Mouse (Mus musculus) neutrophil, adult 65 days (primary cell): ENCODE results near the gene Utp14b. TPM values are rescaled to one million over a fixed set of nuclear protein-coding genes. Genes with fewer than 3 reads are reported as not detected.

Source experiments
- total RNA-seq: library from RNA; stranded (reverse); gene quantifications from 2 replicates; pipeline ENCODE4 v1.2.4, GENCODE M21; 2023

Gene Utp14b
- 5.1 and 5.8 TPM in 2 replicates for total RNA-seq

DNA sequence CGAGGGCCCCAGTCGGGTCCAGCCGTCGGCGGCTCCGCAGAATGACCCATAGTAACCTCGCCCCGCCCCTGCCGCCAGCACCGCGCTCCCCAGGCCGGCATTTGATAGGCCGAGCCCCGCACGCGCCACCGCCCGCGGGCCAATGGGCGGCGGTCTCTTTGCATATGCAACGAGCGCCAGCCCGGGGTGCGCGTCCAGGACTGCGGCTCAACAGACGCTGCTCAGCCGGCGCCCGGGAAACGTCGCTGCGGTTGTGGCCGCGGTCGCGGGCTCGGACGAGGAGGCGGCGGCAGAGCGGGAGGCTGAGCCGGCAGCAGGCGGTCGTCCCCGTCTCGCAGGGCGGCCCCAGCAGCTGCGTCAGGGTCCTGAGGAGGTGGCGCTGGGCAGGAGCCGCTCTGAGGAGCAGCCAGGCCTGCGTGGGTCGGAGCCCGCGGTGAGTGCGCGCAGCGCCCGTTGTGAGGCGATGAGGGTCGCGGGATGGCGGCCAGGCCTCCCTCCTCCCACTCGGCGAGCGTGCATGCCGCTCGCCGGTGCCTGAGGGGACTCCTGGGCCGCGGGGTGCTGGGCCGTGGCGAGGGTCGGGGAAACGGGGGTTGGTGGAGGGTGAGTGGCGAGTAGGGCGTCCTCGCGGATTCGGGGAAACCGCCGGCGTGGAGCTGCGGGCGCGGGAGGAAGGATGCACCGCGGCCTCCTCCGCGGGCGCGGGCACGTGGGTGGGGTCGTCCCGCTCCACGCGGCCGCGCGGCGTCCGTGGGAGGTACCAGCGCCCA lies at the start of gene Utp14b, which contains the start of gene Acsl3:
Gene Utp14b, plus strand, starts transcription at position 368 of the 770 bp plus-strand sequence.
Gene Acsl3, plus strand, starts transcription at position 155 of the 770 bp plus-strand sequence.

Other genes starting within 250 kb of the Utp14b start
- gene Farsb, start 169.1 kb upstream of the Utp14b start, total RNA-seq: 8.8 and 9.0 TPM in 2 replicates
- gene Mogat1, start 147.0 kb upstream of the Utp14b start, total RNA-seq: not detected in 2 replicates
- gene BC035947, start 145.9 kb upstream of the Utp14b start, total RNA-seq: not detected in 2 replicates
- 1.4 and 1.8 TPM in 2 replicates for gene Acsl3, start 213 bp upstream of the Utp14b start, total RNA-seq
- gene Kcne4, start 158.7 kb downstream of the Utp14b start, total RNA-seq: not detected in 2 replicates